Mouse (Mus musculus): Measurements from ENCODE around the gene Sun1.

DNA sequence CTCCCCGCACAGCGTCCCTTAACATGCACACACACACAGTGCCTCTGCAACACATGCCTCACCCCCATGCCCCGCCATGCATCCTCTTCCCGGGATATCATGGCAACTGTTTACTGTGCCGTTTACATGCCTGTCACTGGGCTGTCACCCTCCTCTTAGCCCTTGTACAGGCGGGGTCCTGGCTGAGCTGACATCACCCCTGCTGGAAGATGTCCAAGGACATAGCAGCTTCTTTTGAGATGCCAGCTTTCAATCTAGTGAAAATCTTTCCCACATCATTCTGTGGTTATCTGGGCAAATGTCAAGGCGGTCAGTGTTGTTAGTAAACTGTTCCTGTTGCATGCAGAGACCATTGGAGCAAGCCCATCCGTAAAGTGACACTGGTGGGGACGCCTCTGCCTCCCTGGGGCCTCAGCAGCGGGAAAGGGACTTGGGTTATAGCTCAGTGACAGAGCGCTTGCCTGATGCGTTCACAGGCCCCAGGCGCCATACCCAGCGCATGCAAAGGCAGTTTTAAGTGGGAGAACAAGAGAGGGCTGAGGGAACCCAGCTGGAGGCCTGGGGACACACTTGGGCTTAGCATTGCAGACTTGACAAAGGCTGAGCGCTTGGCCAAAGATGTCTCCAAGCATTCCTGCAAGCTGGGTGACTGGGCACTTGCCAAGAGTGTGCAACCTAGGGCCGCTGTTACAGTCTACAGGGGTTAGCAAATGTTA is 70.5 kb downstream of the Sun1 start:
- TF ChIP-seq POLR2A (IDR thresholded peaks at IDR 0.05; ENCODE audit: insufficient read length, low read depth) (no peak), MYOD1 (IDR thresholded peaks at IDR 0.05; ENCODE audit: control insufficient read depth in 1 of 3, insufficient read length in 2 of 3, low read depth in 2 of 3) (no peak), MAX (IDR thresholded peaks at IDR 0.05; ENCODE audit: low read depth) (no peak), MYOG (IDR thresholded peaks at IDR 0.05; ENCODE audit: control insufficient read depth in 1 of 3, insufficient read depth in 1 of 3, insufficient read length in 2 of 3, low read depth in 2 of 3) (no peak), CEBPB (IDR thresholded peaks at IDR 0.05; ENCODE audit: insufficient read depth, poor library complexity, severe bottlenecking) (no peak), POLR2AphosphoS2 (IDR thresholded peaks at IDR 0.05; ENCODE audit: insufficient read length, low read depth) (peak; percentile 47)

Data from myocyte (in vitro differentiated cells).